In the genomic region with DNA sequence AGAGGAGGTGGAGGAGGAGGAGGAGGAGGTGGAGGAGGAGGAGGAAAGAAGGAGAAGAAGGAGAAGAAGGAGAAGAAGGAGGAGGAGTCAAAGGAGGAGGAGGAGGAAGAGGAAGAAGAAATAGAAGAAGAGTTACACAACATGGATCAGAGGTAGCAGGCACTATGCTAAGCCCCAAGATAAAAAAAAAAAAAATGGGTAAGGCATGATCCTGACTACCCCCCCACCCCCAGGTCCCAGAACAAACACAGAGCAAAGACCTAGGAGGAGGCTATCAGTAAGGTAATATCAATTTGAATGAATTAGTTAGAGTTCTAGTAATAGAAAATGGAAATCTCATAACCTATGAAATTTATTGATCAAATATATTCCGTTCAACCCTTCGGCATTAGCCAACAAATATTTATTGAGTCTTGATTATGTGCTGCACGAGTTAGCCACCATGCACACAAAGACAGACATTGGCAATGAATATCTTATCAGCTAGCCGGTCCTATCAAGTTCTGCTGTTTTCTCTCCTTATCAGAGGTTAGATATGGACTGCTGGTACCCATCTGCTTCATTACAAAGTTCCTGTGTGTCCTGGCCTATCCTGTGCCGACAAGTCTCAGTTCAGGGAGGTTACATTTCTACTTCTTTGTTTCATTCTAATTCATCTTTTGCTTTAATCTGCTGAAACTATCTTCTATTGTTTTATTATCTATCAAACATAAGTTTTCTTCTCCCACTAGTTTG, we compare ENCODE assay signal across 37 mouse cellular contexts. TPM values are rescaled to one million over a fixed set of nuclear protein-coding genes. Genes with fewer than 3 reads are reported as not detected.
"Had no signal": no experiment of that assay in that cellular context is flagged by ENCODE, and none has a peak within 500 bp of the region (broad histone marks: within the 10 kb centered on the region; RNA-seq: fewer than 3 reads in every experiment).

No protein-coding gene starts in this region.

- H3K4me3 ChIP-seq: gastrocnemius, adult 2 months; heart, adult 2 months; heart, embryonic 13.5 days; heart, embryonic 15.5 days; hindbrain, embryonic 10.5 days; hindbrain, embryonic 12.5 days; layer of hippocampus, adult 2 months; left cerebral cortex, adult 2 months; limb, embryonic 10.5 days; limb, embryonic 12.5 days; liver, embryonic 13.5 days had no signal

- H3K4me1 ChIP-seq: heart, embryonic 13.5 days; heart, embryonic 15.5 days; hindbrain, embryonic 12.5 days; limb, embryonic 10.5 days; limb, embryonic 12.5 days; liver, embryonic 13.5 days had no signal

- H3K9ac ChIP-seq: heart, embryonic 13.5 days; heart, embryonic 15.5 days; hindbrain, embryonic 12.5 days; hindbrain, embryonic 14.5 days; limb, embryonic 12.5 days; liver, embryonic 13.5 days had no signal

- H3K9me3 ChIP-seq: heart, embryonic 13.5 days; heart, embryonic 15.5 days; hindbrain, embryonic 10.5 days; hindbrain, embryonic 12.5 days; limb, embryonic 10.5 days; limb, embryonic 12.5 days; liver, embryonic 13.5 days had no signal

- ATAC-seq: forebrain, embryonic 16.5 days; hindbrain, embryonic 16.5 days; inflammation-experienced regulatory T-cells, adult 6 months had no signal

- H3K4me2 ChIP-seq: heart, embryonic 11.5 days; heart, embryonic 13.5 days; heart, embryonic 15.5 days; hindbrain, embryonic 12.5 days; hindbrain, embryonic 14.5 days; limb, embryonic 12.5 days; liver, embryonic 11.5 days; liver, embryonic 13.5 days had no signal

- DNase-seq: gastrocnemius, adult 2 months; gastrocnemius, postnatal 10 days; gastrocnemius, postnatal 25 days; heart, adult 2 months; heart, postnatal 14 days; heart, postnatal 4 days; kidney, adult 18-20 months; kidney, adult 8-10 months; kidney, postnatal 14 days; kidney, postnatal 36 days; liver; liver, embryonic 13.5 days had no signal

- H3K36me3 ChIP-seq: heart, embryonic 13.5 days; heart, embryonic 15.5 days; hindbrain, embryonic 10.5 days; hindbrain, embryonic 12.5 days; limb, embryonic 10.5 days; limb, embryonic 12.5 days; liver, embryonic 13.5 days had no signal

- H3K27ac ChIP-seq: gastrocnemius, adult 2 months; heart, adult 2 months; heart, embryonic 13.5 days; heart, embryonic 15.5 days; hindbrain, embryonic 10.5 days; hindbrain, embryonic 12.5 days; hindbrain, embryonic 14.5 days; kidney, postnatal 0 days; layer of hippocampus, adult 2 months; left cerebral cortex, adult 2 months; limb, embryonic 10.5 days; limb, embryonic 12.5 days; liver, embryonic 13.5 days had no signal

- H3K27me3 ChIP-seq: heart, embryonic 13.5 days; heart, embryonic 15.5 days; hindbrain, embryonic 12.5 days; limb, embryonic 12.5 days; liver, embryonic 13.5 days had no signal

RNA-seq across cellular contexts. Expression of gene Mmp20, which starts 24.5 kb away (rescaled TPM):
- total RNA-seq: gastrocnemius, adult 2 months; gastrocnemius, postnatal 10 days; gastrocnemius, postnatal 25 days; gastrocnemius, postnatal 4 days; granulocyte monocyte progenitor cell, adult 5-6 weeks; heart, adult 2 months; heart, postnatal 14 days; heart, postnatal 4 days; layer of hippocampus, adult 2 months; layer of hippocampus, postnatal 10 days; layer of hippocampus, postnatal 25 days; left cerebral cortex, adult 2 months; left cerebral cortex, postnatal 14 days; left cerebral cortex, postnatal 36 days had no signal
- polyA plus RNA-seq: forebrain, embryonic 16.5 days; frontal cortex, adult 2 months; heart, adult 2 months; heart, embryonic 11.5 days; heart, embryonic 13.5 days; heart, embryonic 15.5 days; heart, postnatal 0 days; hindbrain, embryonic 10.5 days; hindbrain, embryonic 12.5 days; hindbrain, embryonic 14.5 days; hindbrain, embryonic 16.5 days; inflammation-experienced regulatory T-cells, adult 6 months; kidney, embryonic 14.5 days; limb, embryonic 10.5 days; limb, embryonic 12.5 days; liver, embryonic 11.5 days; liver, embryonic 13.5 days had no signal

RNA-seq across cellular contexts. Expression of gene Mmp7, which starts 39.4 kb away (rescaled TPM):
- total RNA-seq: gastrocnemius, adult 2 months; gastrocnemius, postnatal 10 days; gastrocnemius, postnatal 25 days; gastrocnemius, postnatal 4 days; granulocyte monocyte progenitor cell, adult 5-6 weeks; heart, adult 2 months; heart, postnatal 14 days; heart, postnatal 4 days; layer of hippocampus, adult 2 months; layer of hippocampus, postnatal 10 days; layer of hippocampus, postnatal 25 days; left cerebral cortex, adult 2 months; left cerebral cortex, postnatal 14 days; left cerebral cortex, postnatal 36 days had no signal
- polyA plus RNA-seq: forebrain, embryonic 16.5 days; frontal cortex, adult 2 months; heart, adult 2 months; heart, embryonic 11.5 days; heart, embryonic 13.5 days; heart, embryonic 15.5 days; heart, postnatal 0 days; hindbrain, embryonic 10.5 days; hindbrain, embryonic 12.5 days; hindbrain, embryonic 14.5 days; hindbrain, embryonic 16.5 days; inflammation-experienced regulatory T-cells, adult 6 months; kidney, embryonic 14.5 days; limb, embryonic 10.5 days; limb, embryonic 12.5 days; limb, embryonic 14.5 days; liver, embryonic 11.5 days; liver, embryonic 13.5 days had no signal
